ENCODE assay signal across 9 mouse cellular contexts in the genomic region with DNA sequence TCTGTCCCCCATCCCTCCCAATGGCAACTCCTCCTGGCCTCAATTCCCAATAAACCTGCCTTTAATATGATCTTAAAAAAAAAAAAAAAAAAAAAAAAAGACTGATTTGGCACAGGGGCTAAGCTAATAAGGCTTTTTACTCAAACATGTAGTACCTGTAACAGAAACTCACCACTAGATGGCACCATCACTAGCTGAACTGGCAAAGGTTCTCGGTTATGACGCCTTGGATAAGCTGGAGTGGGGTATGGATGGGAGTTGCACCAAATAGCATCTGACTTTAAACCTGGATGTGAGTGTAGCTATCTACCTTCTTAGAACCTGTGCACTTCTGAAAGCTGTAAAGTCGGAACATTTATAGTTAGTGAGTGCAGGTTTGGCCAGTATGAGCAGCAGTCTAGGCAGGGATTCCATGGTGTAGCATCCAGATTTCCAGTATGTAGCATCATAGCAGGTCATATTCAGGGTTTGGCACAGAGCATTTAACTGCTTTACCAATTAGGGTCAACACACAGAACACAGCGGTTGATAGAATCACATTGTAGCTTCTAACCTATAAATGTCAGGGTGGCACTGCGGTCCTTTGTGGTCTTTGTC. TPM values are rescaled to one million over a fixed set of nuclear protein-coding genes. Genes with fewer than 3 reads are reported as not detected.
A peak's percentile ranks its signal among the peaks of the same experiment; 100 is the strongest.
DNase-seq lines count a peak whose midpoint lies in the region; ATAC-seq and TF ChIP-seq lines count a peak whose summit lies in the region.
"Had no signal": no experiment of that assay in that cellular context is flagged by ENCODE, and none has a peak within 500 bp of the region (broad histone marks: within the 10 kb centered on the region; RNA-seq: fewer than 3 reads in every experiment).

No protein-coding gene starts in this region.

- no peak for ATAC-seq in heart, embryonic 13.5 days (ENCODE audit: extremely low read depth, insufficient number of reproducible peaks, low FRiP score, low TSS enrichment)
- ATAC-seq in midbrain, embryonic 13.5 days = peak; percentile 71

- no peaks in the 10 kb centered on the region for H3K27me3 ChIP-seq in E14TG2a.4 (ENCODE audit: insufficient read depth, low read length)
- no peaks in the 10 kb centered on the region for H3K27me3 ChIP-seq in heart, embryonic 13.5 days (replicated peaks)
- no peaks in the 10 kb centered on the region for H3K27me3 ChIP-seq in midbrain, embryonic 13.5 days

- H3K27ac ChIP-seq in heart, embryonic 13.5 days (replicated peaks) = peak overlapping the region; percentile 72
- no peak overlapping the region for H3K27ac ChIP-seq in midbrain, embryonic 13.5 days
- H3K27ac ChIP-seq: macrophage had no signal

- no peak overlapping the region for H3K4me2 ChIP-seq in heart, embryonic 13.5 days
- H3K4me2 ChIP-seq in midbrain, embryonic 13.5 days (replicated peaks) = no peak overlapping the region

- H3K9me3 ChIP-seq in E14TG2a.4 (ENCODE audit: low read length) = no peaks in the 10 kb centered on the region
- H3K9me3 ChIP-seq in heart, embryonic 13.5 days = no peaks in the 10 kb centered on the region
- H3K9me3 ChIP-seq in midbrain, embryonic 13.5 days = no peaks in the 10 kb centered on the region

- 48% methylated on average over 5 of the region's 5 CpGs for WGBS in heart, embryonic 13.5 days
- 58% methylated on average over 5 of the region's 5 CpGs for WGBS in midbrain, embryonic 13.5 days

- H3K9ac ChIP-seq in heart, embryonic 13.5 days = peak overlapping the region; percentile 26; the same call in 1 of the 2 replicates
- no peak overlapping the region for H3K9ac ChIP-seq in midbrain, embryonic 13.5 days (replicated peaks)

- H3K36me3 ChIP-seq in E14TG2a.4 (ENCODE audit: insufficient read depth, low read length) = peaks cover 73% of the 10 kb centered on the region
- H3K36me3 ChIP-seq in heart, embryonic 13.5 days = peaks cover 86% of the 10 kb centered on the region
- peaks cover 36% of the 10 kb centered on the region for H3K36me3 ChIP-seq in midbrain, embryonic 13.5 days

- H3K4me1 ChIP-seq in E14TG2a.4 (replicated peaks; ENCODE audit: low read depth, low read length) = peaks cover 11% of the 10 kb centered on the region
- H3K4me1 ChIP-seq in heart, embryonic 13.5 days = peaks cover 18% of the 10 kb centered on the region
- no peaks in the 10 kb centered on the region for H3K4me1 ChIP-seq in midbrain, embryonic 13.5 days (replicated peaks)

- DNase-seq in kidney, adult 8-10 months = peak; percentile 37 to 46
- no peak for DNase-seq in kidney, adult 18-20 months
- peak; percentile 76 to 89 for DNase-seq in cerebellum, postnatal 10 days
- peak; percentile 63 for DNase-seq in kidney, postnatal 14 days
- DNase-seq in gastrocnemius, adult 8-10 months (ENCODE audit: low spot score in 2 of 2) = no peak

- peak; percentile 60 for TF ChIP-seq CTCF in E14TG2a.4 (conservative IDR thresholded peaks at IDR 0.05; ENCODE audit: low read length)

- H3K4me3 ChIP-seq in E14TG2a.4 (replicated peaks; ENCODE audit: low read length) = no peak overlapping the region
- no peak overlapping the region for H3K4me3 ChIP-seq in heart, embryonic 13.5 days
- no peak overlapping the region for H3K4me3 ChIP-seq in midbrain, embryonic 13.5 days (replicated peaks)

RNA-seq across cellular contexts. Expression of a gene that starts 17.1 kb away (rescaled TPM):
- 10.2 and 10.5 TPM in 2 replicates for polyA plus RNA-seq in heart, embryonic 13.5 days (2015; fragmentation: Nextera tagmentation; extraction: Ambion mirVana)
- polyA plus RNA-seq in midbrain, embryonic 13.5 days (2015; fragmentation: Nextera tagmentation; extraction: Ambion mirVana) = 18.6 and 18.7 TPM in 2 replicates
- 1 to 10 TPM; 4.5 to 6.0 (median 5.2) TPM for total RNA-seq in gastrocnemius, adult 8-10 months (2022)

RNA-seq across cellular contexts. Expression of a gene that starts 27.2 kb away (rescaled TPM):
- polyA plus RNA-seq in heart, embryonic 13.5 days (2015; fragmentation: Nextera tagmentation; extraction: Ambion mirVana) = 70.5 and 84.8 TPM in 2 replicates
- polyA plus RNA-seq in midbrain, embryonic 13.5 days (2015; fragmentation: Nextera tagmentation; extraction: Ambion mirVana) = 51.3 and 53.7 TPM in 2 replicates
- total RNA-seq in gastrocnemius, adult 8-10 months (2022) = 10 to 100 TPM; 26.1 to 35.1 (median 30.8) TPM

RNA-seq across cellular contexts. Expression of a gene that starts 27.3 kb away (rescaled TPM):
- 15.2 and 15.7 TPM in 2 replicates for polyA plus RNA-seq in heart, embryonic 13.5 days (2015; fragmentation: Nextera tagmentation; extraction: Ambion mirVana)
- polyA plus RNA-seq in midbrain, embryonic 13.5 days (2015; fragmentation: Nextera tagmentation; extraction: Ambion mirVana) = 16.3 and 18.2 TPM in 2 replicates
- 10 to 100 TPM; 14.1 to 16.1 (median 15.7) TPM for total RNA-seq in gastrocnemius, adult 8-10 months (2022)

Comparison
In these comparisons a context has a peak if more than half of its experiments do, and no peak if none do; other contexts are left out.
1. DNase-seq: peak in kidney, adult 8-10 months (2 of 2), cerebellum, postnatal 10 days (2 of 2) and kidney, postnatal 14 days (single experiment); none in kidney, adult 18-20 months (single experiment) and gastrocnemius, adult 8-10 months (0 of 2).